Mouse (Mus musculus) embryonic facial prominence, embryonic 11.5 days (tissue): ENCODE measurements around the gene Plxnc1. TPM values are rescaled to one million over a fixed set of nuclear protein-coding genes. Genes with fewer than 3 reads are reported as not detected.
A peak's percentile ranks its signal among the peaks of the same experiment; 100 is the strongest.

ENCODE experiments used
- ATAC-seq: fragments of 200-750 bp; cut with Nextera tagmentation; replicated peaks from 2 replicates; pipeline ENCODE4 v1.8.0; 2017; ENCODE audit warnings: low read depth; ENCODE audit not compliant: insufficient number of reproducible peaks, low FRiP score, low TSS enrichment
- DNase-seq: peaks from one replicate; pipeline ENCODE4 v3.0.0-alpha.2; 2015; ENCODE audit warnings: low spot score
- H3K27ac ChIP-seq: fragments of 300-500 bp; sonication (generic); replicated peaks from 2 replicates; pipeline ENCODE4 v1.5.1; 2014; ENCODE audit warnings: mild to moderate bottlenecking, low read depth, low read length, control low read depth
- H3K27me3 ChIP-seq: fragments of 300-500 bp; sonication (generic); 2 replicates; pipeline ENCODE4 v1.6.1; 2014; ENCODE audit warnings: mild to moderate bottlenecking, low read length, moderate library complexity, mixed read lengths; ENCODE audit not compliant: control insufficient read depth, insufficient read depth
- H3K36me3 ChIP-seq: fragments of 300-500 bp; sonication (generic); replicated peaks from 2 replicates; pipeline ENCODE4 v1.6.1; 2014; ENCODE audit warnings: low read depth, mild to moderate bottlenecking, low read length, moderate library complexity, mixed read lengths; ENCODE audit not compliant: control insufficient read depth, insufficient read depth
- H3K4me1 ChIP-seq: fragments of 300-500 bp; sonication (generic); 2 replicates; pipeline ENCODE4 v1.6.1; 2014; ENCODE audit warnings: low read length, mixed read lengths; ENCODE audit not compliant: control insufficient read depth, insufficient read depth
- H3K4me2 ChIP-seq: fragments of 300-500 bp; sonication (generic); 2 replicates; pipeline ENCODE4 v1.6.1; 2014; ENCODE audit warnings: low read depth, mild to moderate bottlenecking, control low read depth, low read length, moderate library complexity
- H3K4me3 ChIP-seq: fragments of 300-500 bp; sonication (generic); 2 replicates; pipeline ENCODE4 v1.5.1; 2014; ENCODE audit warnings: low read depth, low read length, control low read depth
- H3K9ac ChIP-seq: fragments of 300-500 bp; sonication (generic); replicated peaks from 2 replicates; pipeline ENCODE4 v1.6.1; 2014; ENCODE audit warnings: mild to moderate bottlenecking, control low read depth, low read length
- H3K9me3 ChIP-seq: fragments of 300-500 bp; sonication (generic); replicated peaks from 2 replicates; pipeline ENCODE4 v1.6.1; 2016; ENCODE audit warnings: mild to moderate bottlenecking, low read length, inconsistent platforms, mixed read lengths; ENCODE audit not compliant: control insufficient read depth
- WGBS: fragments of 180-500 bp; shearing (Covaris S2); extraction: QIAGEN DNeasy Blood & Tissue Kit; methylation state at CpG from one replicate; pipeline ENCODE4 v1.1.7; 2014; 5-methylcytosine and 5-hydroxymethylcytosine counted together
- polyA plus RNA-seq: library from polyadenylated mRNA; unstranded; fragments of >200 nt; fragmentation: Nextera tagmentation; extraction: Ambion mirVana; gene quantifications from 2 replicates; pipeline ENCODE4 v1.2.1, GENCODE M21; 2014

Plxnc1 gene
- polyA plus RNA-seq, 1 experiment from 2014 or later, result 2.8 TPM

DNA sequence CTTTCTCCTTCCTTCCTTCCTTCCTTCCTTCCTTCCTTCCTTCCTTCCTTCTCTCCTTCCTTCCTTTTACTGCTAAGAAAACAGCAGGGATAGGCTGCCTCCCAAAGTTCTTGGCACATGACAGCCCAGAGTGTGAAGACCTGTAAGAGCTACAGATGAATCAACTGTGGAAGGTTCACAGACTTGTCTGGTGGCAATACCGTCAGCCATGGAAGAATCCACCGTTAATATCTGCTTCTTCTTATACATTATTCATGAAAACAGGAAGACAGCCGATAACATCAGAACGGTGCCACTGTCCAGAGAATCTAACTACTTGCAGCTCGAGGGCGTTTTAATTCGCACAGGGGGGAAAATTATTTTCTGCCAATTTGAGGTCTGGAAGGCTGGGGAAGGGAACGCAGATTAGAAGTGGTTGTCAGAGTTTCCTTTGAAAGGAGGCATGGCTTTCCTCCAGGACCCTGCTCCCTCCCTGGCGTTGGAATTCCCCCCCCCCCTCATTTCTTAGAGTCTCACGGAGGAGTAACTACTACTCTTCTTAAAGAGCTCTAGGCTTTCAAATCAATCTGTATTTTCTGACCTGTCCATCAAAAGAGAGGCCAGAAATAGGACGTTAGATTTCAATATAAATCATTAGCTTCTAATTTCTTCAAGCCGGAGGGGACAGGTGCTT is 37.0 kb upstream of the Plxnc1 start:
- no peaks in the 10 kb centered on the region for H3K36me3 ChIP-seq
- no peak overlapping the region for H3K4me3 ChIP-seq
- no peak overlapping the region for H3K9ac ChIP-seq
- peak; percentile 17 for DNase-seq
- no peaks in the 10 kb centered on the region for H3K4me1 ChIP-seq
- no peak overlapping the region for H3K27ac ChIP-seq
- no peak for ATAC-seq
- 46% methylated on average over 12 of the region's 12 CpGs for WGBS
- no peaks in the 10 kb centered on the region for H3K27me3 ChIP-seq
- no peaks in the 10 kb centered on the region for H3K9me3 ChIP-seq
- H3K4me2 ChIP-seq, result no peak overlapping the region

DNA sequence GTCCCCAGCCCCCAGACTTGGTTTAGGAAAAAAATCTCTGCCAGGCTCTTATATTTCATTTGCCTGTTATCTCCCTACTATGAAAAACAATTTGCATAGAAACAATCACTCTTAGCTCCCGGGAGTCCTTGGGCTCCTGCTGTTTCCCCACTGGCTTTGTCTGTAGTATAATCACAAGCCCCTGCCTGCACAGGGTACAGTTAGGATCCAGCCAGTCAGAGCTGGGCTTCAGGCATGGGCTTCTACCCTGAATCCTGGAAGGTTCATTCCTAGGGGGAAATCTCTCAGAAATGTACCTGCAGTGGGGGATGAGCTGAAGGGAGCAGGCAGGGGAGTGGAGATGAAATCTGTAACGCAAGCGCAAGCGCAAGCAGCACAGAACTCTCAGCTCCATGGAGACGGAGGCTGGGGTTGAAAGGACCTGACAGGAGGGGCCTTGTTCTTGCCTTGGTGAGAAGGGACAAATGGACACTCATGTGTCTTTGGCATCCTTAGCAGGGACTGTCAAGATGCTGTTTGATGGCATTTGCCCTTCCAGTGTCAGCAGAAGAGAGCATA is 33.7 kb upstream of the Plxnc1 start:
- no peak for DNase-seq
- H3K9ac ChIP-seq, result no peak overlapping the region
- 39% methylated on average over 5 of the region's 5 CpGs for WGBS
- no peak overlapping the region for H3K27ac ChIP-seq
- H3K36me3 ChIP-seq, result no peaks in the 10 kb centered on the region
- no peaks in the 10 kb centered on the region for H3K9me3 ChIP-seq
- no peaks in the 10 kb centered on the region for H3K27me3 ChIP-seq
- H3K4me2 ChIP-seq, result no peak overlapping the region
- no peak overlapping the region for H3K4me3 ChIP-seq
- no peaks in the 10 kb centered on the region for H3K4me1 ChIP-seq
- no peak for ATAC-seq

DNA sequence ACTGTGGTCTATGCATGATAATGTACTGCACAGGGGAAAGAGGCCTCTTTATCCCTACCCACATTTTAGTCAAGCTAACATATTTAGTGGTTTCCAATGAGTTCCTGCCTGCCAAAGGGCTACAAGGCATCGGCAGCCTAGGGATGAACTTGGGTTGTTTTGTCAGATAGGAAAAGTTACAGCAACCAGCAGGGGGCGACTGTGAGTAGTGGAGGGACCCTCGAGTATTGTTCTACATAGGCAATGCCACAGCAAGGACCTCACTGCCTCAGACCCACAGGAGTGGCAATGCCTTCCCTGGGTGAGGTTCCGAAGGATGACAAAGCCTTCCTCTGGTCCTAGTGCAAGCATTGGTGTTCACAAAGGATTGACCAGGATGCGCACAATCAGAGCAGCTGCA is 31.7 kb upstream of the Plxnc1 start:
- Histone ChIP-seq H3K27me3 (no peaks in the 10 kb centered on the region), H3K36me3 (no peaks in the 10 kb centered on the region), H3K27ac (no peak overlapping the region), H3K9me3 (no peaks in the 10 kb centered on the region), H3K4me1 (no peaks in the 10 kb centered on the region), H3K4me3 (no peak overlapping the region), H3K9ac (no peak overlapping the region), H3K4me2 (no peak overlapping the region)
- 59% methylated on average over 5 of the region's 5 CpGs for WGBS
- no peak for ATAC-seq
- DNase-seq, result peak; percentile 43

DNA sequence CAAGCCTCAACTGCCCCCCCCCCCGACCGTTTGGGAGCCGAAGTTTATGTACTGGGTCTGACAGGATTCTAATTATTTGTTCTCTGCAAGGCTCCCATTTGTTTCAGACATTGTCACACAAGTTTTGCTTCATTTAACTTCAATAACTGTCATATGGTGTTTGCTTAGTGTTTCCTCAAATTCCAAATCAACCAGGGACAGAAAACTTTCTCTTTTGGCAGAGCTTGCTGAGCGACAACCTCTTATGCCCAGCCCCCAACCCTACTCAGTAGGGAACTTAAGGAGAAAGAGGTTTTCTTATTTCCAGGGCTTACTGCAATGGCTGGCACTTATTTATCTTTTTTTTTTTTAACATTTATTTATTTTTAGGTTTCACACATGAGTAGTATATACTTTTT is 30.5 kb upstream of the Plxnc1 start:
- Histone ChIP-seq H3K4me3 (no peak overlapping the region), H3K9ac (no peak overlapping the region), H3K4me1 (no peaks in the 10 kb centered on the region), H3K27ac (no peak overlapping the region), H3K27me3 (no peaks in the 10 kb centered on the region), H3K36me3 (no peaks in the 10 kb centered on the region), H3K9me3 (no peaks in the 10 kb centered on the region), H3K4me2 (no peak overlapping the region)
- 54% methylated on average over 4 of the region's 4 CpGs for WGBS
- no peak for ATAC-seq
- no peak for DNase-seq

DNA sequence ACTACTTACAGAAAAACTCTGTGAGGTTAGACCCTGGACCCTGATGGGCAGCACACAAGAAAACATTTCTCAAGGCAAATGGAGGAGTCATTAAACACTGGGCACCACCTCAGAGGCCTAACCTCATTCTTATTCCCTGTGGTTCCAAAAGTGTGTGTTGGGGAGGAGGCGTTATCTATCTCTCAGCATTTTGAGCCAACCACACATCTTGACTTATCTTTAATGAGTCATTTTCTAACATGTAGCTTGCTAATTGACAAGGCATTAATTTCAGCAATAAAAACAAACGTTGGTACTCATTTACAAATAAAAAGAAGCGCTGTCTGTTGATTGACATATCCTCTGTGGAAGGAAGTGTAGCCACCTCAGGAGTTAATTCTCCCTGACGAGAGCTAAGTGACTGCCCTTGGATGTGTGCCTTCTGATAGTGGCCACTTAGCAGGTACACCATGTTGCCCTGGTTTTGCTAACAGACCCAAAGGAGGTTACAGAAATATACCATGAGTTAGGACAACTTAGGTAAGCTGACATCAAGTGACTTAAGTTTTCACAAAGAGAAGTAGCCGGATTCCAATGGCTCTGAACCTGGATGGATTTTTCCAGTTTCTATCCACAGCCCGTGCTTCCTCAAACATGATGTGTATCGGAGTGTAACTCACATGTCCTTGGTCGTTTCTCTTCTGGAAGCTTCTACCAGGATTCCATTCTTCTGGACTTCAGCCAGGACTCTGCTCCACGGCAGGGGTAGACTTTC is 29.9 kb upstream of the Plxnc1 start:
- no peak overlapping the region for H3K4me3 ChIP-seq
- no peaks in the 10 kb centered on the region for H3K36me3 ChIP-seq
- DNase-seq (no peak), ATAC-seq (no peak)
- H3K27me3 ChIP-seq, result no peaks in the 10 kb centered on the region
- WGBS, result 74% methylated on average over 9 of the region's 9 CpGs
- H3K4me2 ChIP-seq, result no peak overlapping the region
- H3K4me1 ChIP-seq, result no peaks in the 10 kb centered on the region
- no peaks in the 10 kb centered on the region for H3K9me3 ChIP-seq
- no peak overlapping the region for H3K27ac ChIP-seq
- no peak overlapping the region for H3K9ac ChIP-seq

DNA sequence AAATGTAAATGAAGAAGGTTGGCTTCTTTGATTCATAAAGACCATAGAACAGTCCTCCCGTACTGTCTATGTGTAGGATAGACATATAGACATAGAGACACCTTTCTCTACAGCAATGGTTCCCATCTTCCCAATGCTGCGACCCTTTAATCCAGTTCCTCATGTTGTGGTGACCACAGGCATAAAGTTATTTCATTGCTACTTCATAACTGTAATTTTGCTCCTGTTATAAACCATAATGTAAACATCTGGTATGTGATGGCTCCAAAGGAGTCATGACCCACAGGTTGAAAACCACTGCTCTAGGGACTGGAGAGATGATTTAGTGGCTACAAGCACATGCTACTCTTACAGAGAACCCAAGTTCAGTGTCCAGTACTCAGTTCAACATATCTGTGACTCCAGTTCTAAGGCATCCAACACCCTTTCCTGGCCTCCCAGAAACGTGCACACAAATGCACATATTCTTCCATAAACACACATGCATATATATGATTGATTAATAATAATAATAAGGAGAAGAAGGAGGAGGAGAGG is 27.1 kb upstream of the Plxnc1 start:
- Histone ChIP-seq H3K9ac (no peak overlapping the region), H3K36me3 (no peaks in the 10 kb centered on the region), H3K9me3 (no peaks in the 10 kb centered on the region), H3K4me1 (no peaks in the 10 kb centered on the region), H3K4me3 (no peak overlapping the region), H3K4me2 (no peak overlapping the region), H3K27ac (no peak overlapping the region), H3K27me3 (no peaks in the 10 kb centered on the region)
- DNase-seq (no peak), ATAC-seq (no peak)
- WGBS, result 84% methylated on average over 3 of the region's 3 CpGs

DNA sequence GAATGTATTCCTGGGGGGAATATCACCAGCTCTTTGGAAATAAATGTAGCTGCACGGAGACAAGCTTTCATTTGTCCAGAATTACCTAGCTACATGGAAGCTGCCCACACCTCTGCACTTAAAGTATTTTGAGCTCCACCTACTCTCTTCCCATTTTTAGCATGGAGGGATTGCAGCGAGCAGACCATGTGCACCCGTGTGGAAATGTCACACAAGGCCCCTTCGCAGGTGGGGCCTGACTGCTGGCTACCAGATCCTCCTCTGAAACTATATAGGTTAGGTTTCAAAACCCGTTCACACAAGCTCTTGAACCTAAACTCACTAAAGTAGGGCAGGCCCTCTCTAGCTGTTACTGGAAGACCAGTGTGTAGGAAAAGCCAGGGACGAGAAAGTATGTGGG is 25.6 kb upstream of the Plxnc1 start:
- Histone ChIP-seq H3K36me3 (no peaks in the 10 kb centered on the region), H3K27ac (no peak overlapping the region), H3K9ac (no peak overlapping the region), H3K27me3 (no peaks in the 10 kb centered on the region), H3K4me3 (no peak overlapping the region), H3K9me3 (no peaks in the 10 kb centered on the region), H3K4me1 (no peaks in the 10 kb centered on the region), H3K4me2 (no peak overlapping the region)
- DNase-seq, result no peak
- no peak for ATAC-seq
- WGBS, result 73% methylated on average over 6 of the region's 6 CpGs

DNA sequence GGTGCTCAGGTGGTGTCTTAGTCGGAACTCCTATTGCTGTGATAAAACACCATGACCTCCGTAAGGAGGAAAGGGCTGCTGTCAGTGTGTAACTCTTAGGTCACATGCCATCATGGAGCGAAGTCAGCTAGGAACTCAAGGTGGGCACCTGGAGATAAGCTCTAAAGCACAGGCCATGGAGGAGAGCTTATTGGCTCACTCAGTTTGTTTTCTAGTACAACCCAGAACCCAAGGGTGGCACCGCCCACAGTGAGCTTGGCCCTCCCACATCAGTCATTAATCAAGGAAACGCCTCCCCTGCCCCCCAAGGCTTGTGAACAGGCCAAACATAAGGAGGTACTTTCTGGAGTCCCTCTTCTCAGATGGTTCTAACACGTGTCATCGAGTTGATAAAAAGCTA is 22.8 kb upstream of the Plxnc1 start:
- WGBS, result 87% methylated on average over 7 of the region's 7 CpGs
- H3K9me3 ChIP-seq, result no peaks in the 10 kb centered on the region

More for the DNA sequence above, 22.8 kb upstream of the Plxnc1 start:
- H3K27ac ChIP-seq, result no peak overlapping the region
- no peak overlapping the region for H3K4me3 ChIP-seq
- H3K36me3 ChIP-seq, result no peaks in the 10 kb centered on the region
- no peaks in the 10 kb centered on the region for H3K4me1 ChIP-seq
- H3K27me3 ChIP-seq, result no peaks in the 10 kb centered on the region
- no peak for DNase-seq
- H3K4me2 ChIP-seq, result no peak overlapping the region
- no peak overlapping the region for H3K9ac ChIP-seq
- no peak for ATAC-seq
